Mouse (Mus musculus): Measurements from ENCODE around the gene Cbr3. TPM values are rescaled to one million over a fixed set of nuclear protein-coding genes. Genes with fewer than 3 reads are reported as not detected.
"Not testable (repeated sequence)": the region's sequence is repeated elsewhere in the genome, so short reads cannot be mapped to it uniquely, and the experiment has no call there.

Gene Cbr3
- total RNA-seq (2021): 1 to 10 TPM; 1.8 to 2.3 TPM
- long read RNA-seq, experiment 1, partial matches to known transcripts: 0 of 1 reads
- long read RNA-seq, experiment 1, other reads (novel, unspliced or antisense): 0 of 1 reads
- long read RNA-seq, experiment 2: 0 reads

- TF ChIP-seq CTCF (IDR thresholded peaks at IDR 0.05): peak; percentile 72
- H3K4me3 ChIP-seq: peak within 1 kb of the TSS; percentile 82
- peak within 1 kb of the TSS; percentile 77 for H3K27ac ChIP-seq
- peak; percentile 83 for DNase-seq
- intact Hi-C loops (cut with DNase I): loop anchor here (10.0 kb wide), 2 partner anchors 82 to 172 kb away; no protein-coding TSS in a partner anchor
Observed at GRCm38 (mm10) chr16:93682689-93683507, at the start of gene Cbr3. Gene Cbr3, plus strand, starts transcription at chr16:93683215.

- DNase-seq: peak; percentile 47
- H3K4me3 ChIP-seq: no peak overlapping the region
- no peak overlapping the region for H3K27ac ChIP-seq
- TF ChIP-seq CTCF (IDR thresholded peaks at IDR 0.05): no peak
- intact Hi-C loops (cut with DNase I): no loop called here
Observed at GRCm38 (mm10) chr16:93644006-93644405, 39.0 kb upstream of the Cbr3 start.

GRCm38 (mm10) chr16:93648441-93649183 is 34.4 kb upstream of the Cbr3 start:
- no peak overlapping the region for H3K27ac ChIP-seq
- no peak for TF ChIP-seq CTCF (IDR thresholded peaks at IDR 0.05)
- intact Hi-C loops (cut with DNase I): no loop called here
- DNase-seq: no peak
- no peak overlapping the region for H3K4me3 ChIP-seq

GRCm38 (mm10) chr16:93667976-93668375 is 15.0 kb upstream of the Cbr3 start:
- H3K27ac ChIP-seq: no peak overlapping the region
- H3K4me3 ChIP-seq: no peak overlapping the region
- intact Hi-C loops (cut with DNase I): no loop called here
- DNase-seq: no peak
- TF ChIP-seq CTCF (IDR thresholded peaks at IDR 0.05): no peak

- Histone ChIP-seq H3K4me3 (no peak overlapping the region), H3K27ac (no peak overlapping the region)
- intact Hi-C loops (cut with DNase I): no loop called here
- no peak for DNase-seq
- TF ChIP-seq CTCF (IDR thresholded peaks at IDR 0.05): no peak
Observed at GRCm38 (mm10) chr16:93669521-93669920, 13.5 kb upstream of the Cbr3 start.

GRCm38 (mm10) chr16:93670466-93670865 is 12.5 kb upstream of the Cbr3 start:
- intact Hi-C loops (cut with DNase I); H3K4me3 ChIP-seq; H3K27ac ChIP-seq; DNase-seq: not testable (repeated sequence)

- DNase-seq: no peak
- Histone ChIP-seq H3K27ac (no peak overlapping the region), H3K4me3 (no peak overlapping the region)
- intact Hi-C loops (cut with DNase I): no loop called here
- peak; percentile 43 for TF ChIP-seq CTCF (IDR thresholded peaks at IDR 0.05)
Observed at GRCm38 (mm10) chr16:93671064-93671463, 12.0 kb upstream of the Cbr3 start.

- no peak for TF ChIP-seq CTCF (IDR thresholded peaks at IDR 0.05)
- DNase-seq: no peak
- intact Hi-C loops (cut with DNase I): no loop called here
- no peak overlapping the region for H3K4me3 ChIP-seq
- no peak overlapping the region for H3K27ac ChIP-seq
Observed at GRCm38 (mm10) chr16:93676376-93676775, 6.6 kb upstream of the Cbr3 start.

- DNase-seq: no peak
- TF ChIP-seq CTCF (IDR thresholded peaks at IDR 0.05): 0 out of 2 replicates have a peak, but pooled peaks have one; percentile 13
- Histone ChIP-seq H3K27ac (no peak overlapping the region), H3K4me3 (no peak overlapping the region)
- intact Hi-C loops (cut with DNase I): no loop called here
Observed at GRCm38 (mm10) chr16:93678206-93678605, 4.8 kb upstream of the Cbr3 start.

GRCm38 (mm10) chr16:93679165-93679564 is 3.9 kb upstream of the Cbr3 start:
- no peak overlapping the region for H3K4me3 ChIP-seq
- no peak for DNase-seq
- no peak overlapping the region for H3K27ac ChIP-seq
- intact Hi-C loops (cut with DNase I): no loop called here
- TF ChIP-seq CTCF (IDR thresholded peaks at IDR 0.05): no peak

- Histone ChIP-seq H3K27ac (peak overlapping the region; percentile 77), H3K4me3 (peak overlapping the region; percentile 82)
- intact Hi-C loops (cut with DNase I): loop anchor here (10.0 kb wide), 2 partner anchors 83 to 173 kb away; no protein-coding TSS in a partner anchor
- no peak for DNase-seq
- no peak for TF ChIP-seq CTCF (IDR thresholded peaks at IDR 0.05)
Observed at GRCm38 (mm10) chr16:93682156-93682688, 793 bp upstream of the Cbr3 start.

GRCm38 (mm10) chr16:93683508-93684236 is 657 bp downstream of the Cbr3 start:
- intact Hi-C loops (cut with DNase I): loop anchor here (10.0 kb wide), 2 partner anchors 81 to 171 kb away; no protein-coding TSS in a partner anchor
- TF ChIP-seq CTCF (IDR thresholded peaks at IDR 0.05): no peak; the same call in 1 of the 2 replicates
- peak; percentile 66 for DNase-seq
- Histone ChIP-seq H3K27ac (peak overlapping the region; percentile 77), H3K4me3 (peak overlapping the region; percentile 82)

All from gastrocnemius, adult 2 months (tissue).